Mouse (Mus musculus): ENCODE results near the gene Rpl10a. TPM values are rescaled to one million over a fixed set of nuclear protein-coding genes. Genes with fewer than 3 reads are reported as not detected.
"Not testable (repeated sequence)": the region's sequence is repeated elsewhere in the genome, so short reads cannot be mapped to it uniquely, and the experiment has no call there.

Gene Rpl10a
- polyA plus RNA-seq, 1 experiment = 618 TPM

GRCm38 (mm10) chr17:28350466-28351352, 22.4 kb downstream of the Rpl10a start, which contains the start of gene Tead3:
Tead3 (minus strand) TSS chr17:28350817.
- Histone ChIP-seq H3K4me3 (ENCODE audit: insufficient read depth, low read length) (peak within 1 kb of the TSS; percentile 37), H3K4me1 (ENCODE audit: control insufficient read depth, insufficient read depth, low read length) (no peaks in the 10 kb centered on the region), H3K27ac (ENCODE audit: insufficient read depth, low read depth, low read length) (no peak within 1 kb of the TSS)
- TF ChIP-seq CTCF (IDR thresholded peaks at IDR 0.05; ENCODE audit: low read depth, low read length) = no peak
- TF ChIP-seq POLR2A (IDR thresholded peaks at IDR 0.05; ENCODE audit: borderline replicate concordance, low read depth, low read length) = no peak

GRCm38 (mm10) chr17:28351353-28351890, 23.2 kb downstream of the Rpl10a start:
- TF ChIP-seq POLR2A (IDR thresholded peaks at IDR 0.05; ENCODE audit: borderline replicate concordance, low read depth, low read length) (no peak), CTCF (IDR thresholded peaks at IDR 0.05; ENCODE audit: low read depth, low read length) (no peak)
- H3K4me3 ChIP-seq (ENCODE audit: insufficient read depth, low read length) = 0 out of 2 replicates have a peak overlapping the region, but pooled peaks have one; percentile 37
- no peak overlapping the region for H3K27ac ChIP-seq (ENCODE audit: insufficient read depth, low read depth, low read length)
- H3K4me1 ChIP-seq (ENCODE audit: control insufficient read depth, insufficient read depth, low read length) = no peaks in the 10 kb centered on the region

- TF ChIP-seq CTCF (IDR thresholded peaks at IDR 0.05; ENCODE audit: low read depth, low read length) (no peak), POLR2A (IDR thresholded peaks at IDR 0.05; ENCODE audit: borderline replicate concordance, low read depth, low read length) (no peak)
- Histone ChIP-seq H3K4me1 (ENCODE audit: control insufficient read depth, insufficient read depth, low read length) (no peaks in the 10 kb centered on the region), H3K27ac (ENCODE audit: insufficient read depth, low read depth, low read length) (no peak overlapping the region), H3K4me3 (ENCODE audit: insufficient read depth, low read length) (no peak overlapping the region)
Observed at GRCm38 (mm10) chr17:28352018-28352417, 23.7 kb downstream of the Rpl10a start.

GRCm38 (mm10) chr17:28355871-28356270, 27.6 kb downstream of the Rpl10a start:
- Histone ChIP-seq H3K4me3 (ENCODE audit: insufficient read depth, low read length) (no peak overlapping the region), H3K27ac (ENCODE audit: insufficient read depth, low read depth, low read length) (no peak overlapping the region), H3K4me1 (ENCODE audit: control insufficient read depth, insufficient read depth, low read length) (no peaks in the 10 kb centered on the region)
- no peak for TF ChIP-seq POLR2A (IDR thresholded peaks at IDR 0.05; ENCODE audit: borderline replicate concordance, low read depth, low read length)
- TF ChIP-seq CTCF (IDR thresholded peaks at IDR 0.05; ENCODE audit: low read depth, low read length) = no peak

GRCm38 (mm10) chr17:28358576-28359261, 30.4 kb downstream of the Rpl10a start:
- not testable (repeated sequence) for H3K4me1 ChIP-seq (ENCODE audit: control insufficient read depth, insufficient read depth, low read length); H3K27ac ChIP-seq (ENCODE audit: insufficient read depth, low read depth, low read length); H3K4me3 ChIP-seq (ENCODE audit: insufficient read depth, low read length)

- no peak overlapping the region for H3K4me3 ChIP-seq (ENCODE audit: insufficient read depth, low read length)
- H3K27ac ChIP-seq (ENCODE audit: insufficient read depth, low read depth, low read length) = no peak overlapping the region
- TF ChIP-seq POLR2A (IDR thresholded peaks at IDR 0.05; ENCODE audit: borderline replicate concordance, low read depth, low read length) = no peak
- no peak for TF ChIP-seq CTCF (IDR thresholded peaks at IDR 0.05; ENCODE audit: low read depth, low read length)
- H3K4me1 ChIP-seq (ENCODE audit: control insufficient read depth, insufficient read depth, low read length) = no peaks in the 10 kb centered on the region
Observed at GRCm38 (mm10) chr17:28360531-28361277, 32.4 kb downstream of the Rpl10a start.

GRCm38 (mm10) chr17:28361921-28362652, 33.8 kb downstream of the Rpl10a start:
- H3K27ac ChIP-seq (ENCODE audit: insufficient read depth, low read depth, low read length) = no peak overlapping the region
- TF ChIP-seq POLR2A (IDR thresholded peaks at IDR 0.05; ENCODE audit: borderline replicate concordance, low read depth, low read length) = no peak
- TF ChIP-seq CTCF (IDR thresholded peaks at IDR 0.05; ENCODE audit: low read depth, low read length) = no peak
- H3K4me3 ChIP-seq (ENCODE audit: insufficient read depth, low read length) = no peak overlapping the region
- no peaks in the 10 kb centered on the region for H3K4me1 ChIP-seq (ENCODE audit: control insufficient read depth, insufficient read depth, low read length)

GRCm38 (mm10) chr17:28362653-28363292, 34.5 kb downstream of the Rpl10a start:
- Histone ChIP-seq H3K4me3 (ENCODE audit: insufficient read depth, low read length) (no peak overlapping the region), H3K4me1 (ENCODE audit: control insufficient read depth, insufficient read depth, low read length) (no peaks in the 10 kb centered on the region), H3K27ac (ENCODE audit: insufficient read depth, low read depth, low read length) (no peak overlapping the region)
- TF ChIP-seq CTCF (IDR thresholded peaks at IDR 0.05; ENCODE audit: low read depth, low read length) (no peak), POLR2A (IDR thresholded peaks at IDR 0.05; ENCODE audit: borderline replicate concordance, low read depth, low read length) (no peak)
